Mouse (Mus musculus) liver, embryonic 16.5 days (tissue): ENCODE measurements around the gene Pde7b. TPM values are rescaled to one million over a fixed set of nuclear protein-coding genes. Genes with fewer than 3 reads are reported as not detected.

Experiments
- ATAC-seq: fragments of 200-750 bp; cut with Nextera tagmentation; 2 replicates; pipeline ENCODE4 v1.8.0; 2017; ENCODE audit warnings: low read depth, mild to moderate bottlenecking, moderate number of reproducible peaks, moderate library complexity
- H3K27ac ChIP-seq: fragments of 300-500 bp; sonication (generic); 2 replicates; pipeline ENCODE4 v1.5.1; 2014; ENCODE audit warnings: mild to moderate bottlenecking, low read length
- H3K27me3 ChIP-seq: fragments of 300-500 bp; sonication (generic); 2 replicates; pipeline ENCODE4 v1.6.1; 2014; ENCODE audit warnings: low read depth, low read length, mixed read lengths; ENCODE audit not compliant: control insufficient read depth, insufficient read depth
- H3K36me3 ChIP-seq: fragments of 300-500 bp; sonication (generic); 2 replicates; pipeline ENCODE4 v1.6.1; 2014; ENCODE audit warnings: mild to moderate bottlenecking; ENCODE audit not compliant: control insufficient read depth, insufficient read depth
- H3K4me1 ChIP-seq: fragments of 300-500 bp; sonication (generic); 2 replicates; pipeline ENCODE4 v1.6.1; 2014; ENCODE audit warnings: low read depth, low read length, mixed read lengths; ENCODE audit not compliant: control insufficient read depth
- H3K4me2 ChIP-seq: fragments of 300-500 bp; sonication (generic); 2 replicates; pipeline ENCODE4 v1.6.1; 2014; ENCODE audit warnings: low read depth, low read length, mixed read lengths
- H3K4me3 ChIP-seq: fragments of 300-500 bp; sonication (generic); 2 replicates; pipeline ENCODE4 v1.5.1; 2014; ENCODE audit warnings: low read depth, mild to moderate bottlenecking, low read length
- H3K9ac ChIP-seq: fragments of 300-500 bp; sonication (generic); 2 replicates; pipeline ENCODE4 v1.6.1; 2014; ENCODE audit warnings: low read depth, low read length
- H3K9me3 ChIP-seq: fragments of 300-500 bp; sonication (generic); replicated peaks from 2 replicates; pipeline ENCODE4 v1.6.1; 2016; ENCODE audit warnings: low read length; ENCODE audit not compliant: control insufficient read depth
- WGBS: fragments of 180-500 bp; shearing (Covaris S2); extraction: QIAGEN DNeasy Blood & Tissue Kit; methylation state at CpG from one replicate; pipeline ENCODE4 v1.1.7; 2014; ENCODE audit not compliant: insufficient replicate concordance; 5-methylcytosine and 5-hydroxymethylcytosine counted together
- polyA plus RNA-seq: library from polyadenylated mRNA; unstranded; fragments of >200 nt; fragmentation: Nextera tagmentation; extraction: Ambion mirVana; gene quantifications from 2 replicates; pipeline ENCODE4 v1.2.1, GENCODE M21; 2015

Pde7b gene
- polyA plus RNA-seq, 1 experiment from 2014 or later = 0.25 TPM

- ATAC-seq = no peak
- Histone ChIP-seq H3K9me3 (no peaks in the 10 kb centered on the region), H3K4me1 (no peaks in the 10 kb centered on the region), H3K9ac (no peak overlapping the region), H3K4me2 (no peak overlapping the region), H3K36me3 (no peaks in the 10 kb centered on the region), H3K27me3 (no peaks in the 10 kb centered on the region), H3K4me3 (no peak overlapping the region), H3K27ac (no peak overlapping the region)
- 71% methylated on average over 5 of the region's 5 CpGs for whole genome bisulfite sequencing
Measured at GRCm38 (mm10) chr10:20473505-20473904, 251.4 kb downstream of the Pde7b start.

- ATAC-seq = no peak
- no peaks in the 10 kb centered on the region for H3K36me3 ChIP-seq
- no peaks in the 10 kb centered on the region for H3K4me1 ChIP-seq
- H3K9me3 ChIP-seq = no peaks in the 10 kb centered on the region
- WGBS = 55% methylated on average over 8 of the region's 8 CpGs
- no peak overlapping the region for H3K9ac ChIP-seq
- H3K4me3 ChIP-seq = no peak overlapping the region
- H3K27me3 ChIP-seq = no peaks in the 10 kb centered on the region
- no peak overlapping the region for H3K4me2 ChIP-seq
- H3K27ac ChIP-seq = no peak overlapping the region
Measured at GRCm38 (mm10) chr10:20472007-20472406, 252.9 kb downstream of the Pde7b start.

GRCm38 (mm10) chr10:20464631-20465030, 260.2 kb downstream of the Pde7b start:
- no peak overlapping the region for H3K4me2 ChIP-seq
- no peak for ATAC-seq
- H3K4me3 ChIP-seq = no peak overlapping the region
- H3K9ac ChIP-seq = no peak overlapping the region
- no peaks in the 10 kb centered on the region for H3K4me1 ChIP-seq
- no peaks in the 10 kb centered on the region for H3K36me3 ChIP-seq
- WGBS = 57% methylated on average over 3 of the region's 3 CpGs
- H3K27me3 ChIP-seq = no peaks in the 10 kb centered on the region
- H3K27ac ChIP-seq = no peak overlapping the region
- no peaks in the 10 kb centered on the region for H3K9me3 ChIP-seq

- Histone ChIP-seq H3K9ac (no peak overlapping the region), H3K27me3 (no peaks in the 10 kb centered on the region), H3K4me2 (no peak overlapping the region), H3K9me3 (no peaks in the 10 kb centered on the region), H3K36me3 (no peaks in the 10 kb centered on the region), H3K27ac (no peak overlapping the region), H3K4me3 (no peak overlapping the region), H3K4me1 (no peaks in the 10 kb centered on the region)
- WGBS = 70% methylated on average over 1 of the region's 1 CpGs
- ATAC-seq = no peak
Measured at GRCm38 (mm10) chr10:20463941-20464340, 260.9 kb downstream of the Pde7b start.

DNA sequence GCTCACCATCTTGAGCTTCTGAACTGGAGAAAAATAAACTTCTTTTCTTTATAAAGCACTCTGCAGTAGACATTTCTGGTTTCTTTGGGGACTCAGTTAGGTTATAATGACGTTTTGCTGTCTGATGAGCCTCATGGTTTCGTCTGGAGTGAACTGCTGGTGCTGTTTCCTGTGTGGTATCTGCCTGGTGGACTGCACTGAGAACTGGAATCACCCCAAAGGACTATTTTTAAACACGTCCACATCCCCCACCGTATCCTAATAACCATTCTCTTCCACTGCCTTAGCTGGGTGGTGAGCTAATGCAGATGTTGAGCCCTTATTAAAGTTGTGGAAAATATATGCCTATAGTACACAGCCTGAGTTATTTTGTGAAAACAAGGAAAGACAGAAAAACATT, 262.3 kb downstream of the Pde7b start:
- Histone ChIP-seq H3K9me3 (no peaks in the 10 kb centered on the region), H3K9ac (no peak overlapping the region), H3K4me3 (no peak overlapping the region), H3K27ac (no peak overlapping the region), H3K27me3 (no peaks in the 10 kb centered on the region), H3K4me2 (no peak overlapping the region), H3K4me1 (no peaks in the 10 kb centered on the region), H3K36me3 (no peaks in the 10 kb centered on the region)
- ATAC-seq = no peak
- 13% methylated on average over 4 of the region's 4 CpGs for WGBS

DNA sequence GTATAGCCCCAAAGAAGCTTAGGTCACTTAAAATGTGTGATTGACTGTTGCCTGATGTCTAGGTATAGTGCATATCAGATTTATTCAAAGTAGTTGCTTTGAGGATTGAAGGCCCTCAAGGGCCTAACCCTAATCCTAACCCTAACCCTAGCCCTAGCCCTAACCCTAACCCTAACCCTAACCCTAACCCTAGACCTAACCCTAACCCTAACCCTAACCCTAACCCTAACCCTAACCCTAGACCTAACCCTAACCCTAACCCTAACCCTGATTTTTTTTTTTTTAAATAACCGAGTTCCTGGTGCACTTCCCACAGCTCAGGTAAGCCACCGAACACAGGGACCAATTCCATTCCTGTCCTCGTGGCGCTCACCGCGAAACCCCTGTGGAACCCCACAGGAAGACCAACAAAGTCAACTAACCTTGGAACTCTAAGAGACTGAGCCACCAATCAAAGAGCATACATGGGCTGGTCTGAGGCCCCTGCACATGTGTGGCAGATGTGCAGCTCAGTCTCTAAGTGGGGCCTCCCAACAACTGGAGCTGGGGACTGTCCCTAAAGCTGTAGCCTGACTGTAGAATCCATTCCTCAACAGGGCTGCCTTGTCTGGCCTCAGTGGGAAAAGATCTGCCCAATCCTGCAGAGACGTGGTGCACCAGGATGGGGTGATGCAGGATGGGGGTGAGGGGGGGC, 265.1 kb downstream of the Pde7b start:
- Histone ChIP-seq H3K4me2 (no peak overlapping the region), H3K9me3 (no peaks in the 10 kb centered on the region), H3K27ac (no peak overlapping the region), H3K4me1 (no peaks in the 10 kb centered on the region), H3K27me3 (no peaks in the 10 kb centered on the region), H3K9ac (no peak overlapping the region), H3K4me3 (no peak overlapping the region), H3K36me3 (no peaks in the 10 kb centered on the region)
- no peak for ATAC-seq
- WGBS = 80% methylated on average over 7 of the region's 7 CpGs

- no peak for ATAC-seq
Measured at GRCm38 (mm10) chr10:20459160-20459559, 265.7 kb downstream of the Pde7b start.

DNA sequence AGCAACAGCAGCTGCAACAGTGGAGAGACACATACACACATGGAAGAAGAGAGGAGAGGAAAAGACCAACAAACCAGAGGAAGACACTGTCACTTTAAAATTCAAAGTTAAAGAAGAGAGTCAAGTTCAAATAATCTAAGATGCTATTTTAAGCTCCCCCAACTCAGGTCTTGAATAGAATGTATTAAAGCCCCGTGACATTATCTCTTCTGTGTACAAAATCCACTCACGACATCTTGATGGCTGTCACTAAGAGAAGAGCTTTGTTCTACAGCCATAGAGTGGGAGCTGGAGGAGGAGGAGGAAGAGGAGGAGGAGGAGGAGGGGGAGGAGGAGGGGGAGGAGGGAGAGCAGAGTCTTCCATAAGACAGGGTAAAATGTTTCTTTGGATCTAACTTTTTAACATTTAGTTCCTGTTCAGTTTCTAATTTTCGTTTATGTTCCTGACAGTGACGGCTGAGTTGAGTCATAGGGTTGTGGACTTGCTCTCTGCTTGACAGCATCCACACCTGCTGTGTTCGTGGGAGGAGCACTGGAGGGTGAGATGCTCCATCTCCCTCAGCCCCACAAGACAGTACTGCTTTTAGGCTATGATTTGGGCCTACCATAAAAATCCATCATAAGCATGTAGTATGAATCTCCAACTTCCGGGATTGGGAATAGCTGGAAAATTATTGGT, 270.4 kb downstream of the Pde7b start:
- H3K9me3 ChIP-seq = no peaks in the 10 kb centered on the region
- no peak overlapping the region for H3K9ac ChIP-seq
- no peaks in the 10 kb centered on the region for H3K4me1 ChIP-seq
- no peak for ATAC-seq
- H3K36me3 ChIP-seq = no peaks in the 10 kb centered on the region
- no peak overlapping the region for H3K27ac ChIP-seq
- H3K4me3 ChIP-seq = no peak overlapping the region
- no peaks in the 10 kb centered on the region for H3K27me3 ChIP-seq
- H3K4me2 ChIP-seq = no peak overlapping the region
- WGBS = 55% methylated on average over 6 of the region's 6 CpGs

More at GRCm38 (mm10) chr10:20459160-20459559, 265.7 kb downstream of the Pde7b start:
- Histone ChIP-seq H3K27me3 (no peaks in the 10 kb centered on the region), H3K9ac (no peak overlapping the region), H3K27ac (no peak overlapping the region), H3K4me1 (no peaks in the 10 kb centered on the region), H3K4me3 (no peak overlapping the region), H3K9me3 (no peaks in the 10 kb centered on the region), H3K36me3 (no peaks in the 10 kb centered on the region), H3K4me2 (no peak overlapping the region)
- WGBS = 57% methylated on average over 3 of the region's 3 CpGs

- H3K4me3 ChIP-seq = no peak overlapping the region
- no peaks in the 10 kb centered on the region for H3K36me3 ChIP-seq
- no peaks in the 10 kb centered on the region for H3K9me3 ChIP-seq
- H3K9ac ChIP-seq = no peak overlapping the region
- no peaks in the 10 kb centered on the region for H3K4me1 ChIP-seq
- no peak overlapping the region for H3K27ac ChIP-seq
- 29% methylated on average over 9 of the region's 9 CpGs for WGBS
- no peaks in the 10 kb centered on the region for H3K27me3 ChIP-seq
- no peak overlapping the region for H3K4me2 ChIP-seq
- no peak for ATAC-seq
Measured at GRCm38 (mm10) chr10:20437428-20437827, 287.4 kb downstream of the Pde7b start.
